Mouse (Mus musculus) lung, postnatal 25 days (tissue): ENCODE measurements at regions not wholly inside any gene's neighbourhood (a gene's known extent, or its start where the extent isn't known, plus 50 kb on each side); places are given as distances from the start of the nearest gene placed in this dataset.
A peak's percentile ranks its signal among the peaks of the same experiment; 100 is the strongest.

ENCODE experiments used
- DNase-seq: peaks from one replicate; pipeline ENCODE4 v3.0.0; 2022; ENCODE audit warnings: low spot score

- DNase-seq: peak; percentile 71
These were observed 85.2 kb upstream of the Bach2 start for GRCm38 (mm10) chr4:32153356-32153755.

- DNase-seq: no peak
These were observed 81.6 kb upstream of the Bach2 start for GRCm38 (mm10) chr4:32156965-32157364.

GRCm38 (mm10) chr4:32158451-32158850, 80.2 kb upstream of the Bach2 start:
- DNase-seq: no peak

- no peak for DNase-seq
These were observed 79.7 kb upstream of the Bach2 start for GRCm38 (mm10) chr4:32158886-32159285.

GRCm38 (mm10) chr4:32160815-32161214, 77.8 kb upstream of the Bach2 start:
- DNase-seq: peak; percentile 39

GRCm38 (mm10) chr4:32161871-32162656, 76.5 kb upstream of the Bach2 start:
- no peak for DNase-seq

- no peak for DNase-seq
These were observed 75.8 kb upstream of the Bach2 start for GRCm38 (mm10) chr4:32162694-32163240.

GRCm38 (mm10) chr4:32164081-32164641, 74.4 kb upstream of the Bach2 start:
- DNase-seq: no peak

- peak; percentile 36 for DNase-seq
These were observed 73.8 kb upstream of the Bach2 start for GRCm38 (mm10) chr4:32164736-32165241.

GRCm38 (mm10) chr4:32165918-32166528, 72.6 kb upstream of the Bach2 start:
- DNase-seq: peak; percentile 39

- DNase-seq: no peak
These were observed 71.5 kb upstream of the Bach2 start for GRCm38 (mm10) chr4:32167151-32167550.

GRCm38 (mm10) chr4:32170106-32170459, 68.5 kb upstream of the Bach2 start:
- DNase-seq: no peak

- DNase-seq: no peak
These were observed 68.0 kb upstream of the Bach2 start for GRCm38 (mm10) chr4:32170460-32171192.

- no peak for DNase-seq
These were observed 67.3 kb upstream of the Bach2 start for GRCm38 (mm10) chr4:32171291-32171690.

- no peak for DNase-seq
These were observed 65.6 kb upstream of the Bach2 start for GRCm38 (mm10) chr4:32172992-32173391.

- DNase-seq: no peak
These were observed 63.8 kb upstream of the Bach2 start for GRCm38 (mm10) chr4:32174771-32175170.

GRCm38 (mm10) chr4:32175231-32175630, 63.4 kb upstream of the Bach2 start:
- DNase-seq: no peak

GRCm38 (mm10) chr4:32175853-32176448, 62.7 kb upstream of the Bach2 start:
- no peak for DNase-seq

GRCm38 (mm10) chr4:32176449-32177135, 62.0 kb upstream of the Bach2 start:
- no peak for DNase-seq

- no peak for DNase-seq
These were observed 60.5 kb upstream of the Bach2 start for GRCm38 (mm10) chr4:32177933-32178639.
